Mouse (Mus musculus) heart, embryonic 16.5 days (tissue): ENCODE measurements at regions not wholly inside any gene's neighbourhood (a gene's known extent, or its start where the extent isn't known, plus 50 kb on each side); places are given as distances from the start of the nearest gene placed in this dataset.

ENCODE experiments used
- ATAC-seq: fragments of 200-750 bp; cut with Nextera tagmentation; replicated peaks from 2 replicates; pipeline ENCODE4 v1.8.0; 2017; ENCODE audit warnings: moderate number of reproducible peaks; ENCODE audit not compliant: insufficient read depth, low FRiP score; ENCODE audit errors: extremely low read depth
- H3K27ac ChIP-seq: fragments of 300-500 bp; sonication (generic); 2 replicates; pipeline ENCODE4 v1.5.1; 2014; ENCODE audit warnings: mild to moderate bottlenecking, low read length, control low read depth, moderate library complexity
- H3K27me3 ChIP-seq: fragments of 300-500 bp; sonication (generic); 2 replicates; pipeline ENCODE4 v1.6.1; 2014; ENCODE audit warnings: low read length, mixed read lengths; ENCODE audit not compliant: control insufficient read depth, insufficient read depth
- H3K36me3 ChIP-seq: fragments of 300-500 bp; sonication (generic); 2 replicates; pipeline ENCODE4 v1.6.1; 2014; ENCODE audit not compliant: control insufficient read depth, insufficient read depth
- H3K4me1 ChIP-seq: fragments of 300-500 bp; sonication (generic); 2 replicates; pipeline ENCODE4 v1.6.1; 2014; ENCODE audit warnings: low read length, mixed read lengths; ENCODE audit not compliant: control insufficient read depth, insufficient read depth
- H3K4me2 ChIP-seq: fragments of 300-500 bp; sonication (generic); 2 replicates; pipeline ENCODE4 v1.6.1; 2014; ENCODE audit warnings: low read depth, mild to moderate bottlenecking, control low read depth, low read length
- H3K4me3 ChIP-seq: fragments of 300-500 bp; sonication (generic); 2 replicates; pipeline ENCODE4 v1.5.1; 2014; ENCODE audit warnings: mild to moderate bottlenecking, control low read depth, low read length
- H3K9ac ChIP-seq: fragments of 300-500 bp; sonication (generic); 2 replicates; pipeline ENCODE4 v1.6.1; 2014; ENCODE audit warnings: low read length, control low read depth
- H3K9me3 ChIP-seq: fragments of 300-500 bp; sonication (generic); replicated peaks from 2 replicates; pipeline ENCODE4 v1.6.1; 2016; ENCODE audit warnings: low read length; ENCODE audit not compliant: control insufficient read depth
- WGBS: fragments of 180-500 bp; shearing (Covaris S2); extraction: QIAGEN DNeasy Blood & Tissue Kit; methylation state at CpG from one replicate; pipeline ENCODE4 v1.1.7; 2014; 5-methylcytosine and 5-hydroxymethylcytosine counted together

GRCm38 (mm10) chr5:51922973-51923372 lies 267.3 kb downstream of the Dhx15 start:
- no peak for ATAC-seq
- Histone ChIP-seq H3K27me3 (no peaks in the 10 kb centered on the region), H3K27ac (no peak overlapping the region), H3K4me1 (peaks cover 20% of the 10 kb centered on the region), H3K9ac (no peak overlapping the region), H3K4me3 (no peak overlapping the region), H3K9me3 (no peaks in the 10 kb centered on the region), H3K36me3 (no peaks in the 10 kb centered on the region), H3K4me2 (peak overlapping the region; percentile 7)
- WGBS: 30% methylated on average over 5 of the region's 5 CpGs

- H3K4me3 ChIP-seq: no peak overlapping the region
- H3K27me3 ChIP-seq: no peaks in the 10 kb centered on the region
- H3K36me3 ChIP-seq: no peaks in the 10 kb centered on the region
- peak overlapping the region; percentile 7 for H3K4me2 ChIP-seq
- no peaks in the 10 kb centered on the region for H3K9me3 ChIP-seq
- ATAC-seq: no peak
- H3K27ac ChIP-seq: no peak overlapping the region
- 71% methylated on average over 7 of the region's 7 CpGs for WGBS
- H3K4me1 ChIP-seq: peaks cover 22% of the 10 kb centered on the region
- H3K9ac ChIP-seq: no peak overlapping the region
Observed at GRCm38 (mm10) chr5:51922494-51922893, 267.8 kb downstream of the Dhx15 start.

- Histone ChIP-seq H3K9ac (no peak overlapping the region), H3K27ac (peak overlapping the region; percentile 52), H3K36me3 (no peaks in the 10 kb centered on the region), H3K9me3 (no peaks in the 10 kb centered on the region), H3K4me1 (peaks cover 24% of the 10 kb centered on the region), H3K27me3 (no peaks in the 10 kb centered on the region), H3K4me3 (no peak overlapping the region), H3K4me2 (no peak overlapping the region)
- WGBS: 16% methylated on average over 4 of the region's 4 CpGs
- peak; percentile 89 for ATAC-seq
Observed at GRCm38 (mm10) chr5:51917812-51918448, 272.4 kb downstream of the Dhx15 start.

- no peak overlapping the region for H3K4me2 ChIP-seq
Observed at GRCm38 (mm10) chr5:51914731-51915130, 275.6 kb downstream of the Dhx15 start.

GRCm38 (mm10) chr5:51908861-51909260 lies 281.5 kb downstream of the Dhx15 start:
- 45% methylated on average over 8 of the region's 8 CpGs for WGBS
- Histone ChIP-seq H3K36me3 (no peaks in the 10 kb centered on the region), H3K9ac (no peak overlapping the region), H3K4me3 (0 out of 2 replicates have a peak overlapping the region, but pooled peaks have one; percentile 12), H3K27ac (peak overlapping the region; percentile 50), H3K9me3 (no peaks in the 10 kb centered on the region), H3K27me3 (no peaks in the 10 kb centered on the region), H3K4me2 (peak overlapping the region; percentile 26; the same call in 1 of the 2 replicates), H3K4me1 (peaks cover 6% of the 10 kb centered on the region; the same call in 1 of the 2 replicates)
- ATAC-seq: no peak

More at GRCm38 (mm10) chr5:51914731-51915130, 275.6 kb downstream of the Dhx15 start:
- Histone ChIP-seq H3K27me3 (no peaks in the 10 kb centered on the region), H3K4me1 (peaks cover 20% of the 10 kb centered on the region), H3K9ac (no peak overlapping the region), H3K27ac (no peak overlapping the region), H3K9me3 (no peaks in the 10 kb centered on the region), H3K4me3 (no peak overlapping the region), H3K36me3 (no peaks in the 10 kb centered on the region)
- 75% methylated on average over 6 of the region's 6 CpGs for WGBS
- ATAC-seq: no peak

GRCm38 (mm10) chr5:51906315-51907109 lies 283.8 kb downstream of the Dhx15 start:
- H3K4me3 ChIP-seq: no peak overlapping the region
- 69% methylated on average over 9 of the region's 9 CpGs for WGBS
- H3K4me2 ChIP-seq: no peak overlapping the region
- H3K36me3 ChIP-seq: no peaks in the 10 kb centered on the region
- H3K9ac ChIP-seq: no peak overlapping the region
- no peaks in the 10 kb centered on the region for H3K9me3 ChIP-seq
- H3K4me1 ChIP-seq: peaks cover 13% of the 10 kb centered on the region
- H3K27ac ChIP-seq: no peak overlapping the region
- no peak for ATAC-seq
- H3K27me3 ChIP-seq: no peaks in the 10 kb centered on the region

- Histone ChIP-seq H3K27ac (no peak overlapping the region), H3K4me1 (peaks cover 10% of the 10 kb centered on the region), H3K4me3 (no peak overlapping the region), H3K36me3 (no peaks in the 10 kb centered on the region), H3K27me3 (no peaks in the 10 kb centered on the region), H3K4me2 (no peak overlapping the region), H3K9me3 (no peaks in the 10 kb centered on the region), H3K9ac (no peak overlapping the region)
- 73% methylated on average over 8 of the region's 8 CpGs for WGBS
- no peak for ATAC-seq
Observed at GRCm38 (mm10) chr5:51894159-51894558, 296.2 kb downstream of the Dhx15 start.

GRCm38 (mm10) chr5:51891341-51891740 lies 299.0 kb downstream of the Dhx15 start:
- no peak for ATAC-seq
- Histone ChIP-seq H3K9ac (no peak overlapping the region), H3K36me3 (no peaks in the 10 kb centered on the region), H3K4me1 (peaks cover 2% of the 10 kb centered on the region; the same call in 1 of the 2 replicates), H3K27ac (no peak overlapping the region), H3K4me3 (no peak overlapping the region), H3K9me3 (no peaks in the 10 kb centered on the region), H3K27me3 (no peaks in the 10 kb centered on the region), H3K4me2 (no peak overlapping the region)
- 78% methylated on average over 4 of the region's 4 CpGs for WGBS

- Histone ChIP-seq H3K36me3 (no peaks in the 10 kb centered on the region), H3K27me3 (no peaks in the 10 kb centered on the region), H3K9me3 (no peaks in the 10 kb centered on the region), H3K4me1 (no peaks in the 10 kb centered on the region), H3K4me3 (no peak overlapping the region), H3K9ac (no peak overlapping the region), H3K4me2 (no peak overlapping the region), H3K27ac (no peak overlapping the region)
- WGBS: 77% methylated on average over 7 of the region's 7 CpGs
- ATAC-seq: no peak
Observed at GRCm38 (mm10) chr5:51888404-51888803, 301.9 kb downstream of the Dhx15 start.
